ENCODE assay signal across 9 mouse cellular contexts in genomic region chr11:49982094-49982493, GRCm38 (mm10).
"Had no signal": no experiment of that assay in that cellular context is flagged by ENCODE, and none has a peak within 500 bp of the region (broad histone marks: within the 10 kb centered on the region; RNA-seq: fewer than 3 reads in every experiment).

No protein-coding gene starts in this region.

- H3K4me2 ChIP-seq: limb, embryonic 13.5 days; midbrain, embryonic 13.5 days; stomach, embryonic 15.5 days had no signal

- H3K27ac ChIP-seq: limb, embryonic 13.5 days; midbrain, embryonic 13.5 days; stomach, embryonic 15.5 days had no signal

- H3K27me3 ChIP-seq: limb, embryonic 13.5 days; midbrain, embryonic 13.5 days; stomach, embryonic 15.5 days had no signal

- H3K36me3 ChIP-seq: limb, embryonic 13.5 days; midbrain, embryonic 13.5 days; stomach, embryonic 15.5 days had no signal

- H3K4me1 ChIP-seq: limb, embryonic 13.5 days; midbrain, embryonic 13.5 days; stomach, embryonic 15.5 days had no signal

- H3K9ac ChIP-seq: limb, embryonic 13.5 days; midbrain, embryonic 13.5 days; stomach, embryonic 15.5 days had no signal

- H3K9me3 ChIP-seq: limb, embryonic 13.5 days; midbrain, embryonic 13.5 days; stomach, embryonic 15.5 days had no signal

- ATAC-seq: midbrain, embryonic 13.5 days had no signal

- DNase-seq: kidney, adult 11 months; kidney, adult 9 months; kidney, postnatal 10 days; left cerebral cortex, postnatal 4 days; lung, adult 18-20 months; right cerebral cortex, postnatal 14 days had no signal

- H3K4me3 ChIP-seq: limb, embryonic 13.5 days; midbrain, embryonic 13.5 days; stomach, embryonic 15.5 days had no signal
